Mouse (Mus musculus) layer of hippocampus, postnatal 14 days (tissue): ENCODE measurements around the gene Pex5l. TPM values are rescaled to one million over a fixed set of nuclear protein-coding genes. Genes with fewer than 3 reads are reported as not detected.

Experiments used
- DNase-seq, 2 experiments: peaks; one replicate each; pipeline ENCODE4 v3.0.0; 2021 to 2022; ENCODE audit warnings: low spot score in 2 of 2, mixed read lengths in 1 of 2
- total RNA-seq, 2 experiments: library from RNA; stranded (reverse); gene quantifications; 2 replicates each; pipeline ENCODE4 v1.2.3; 2021

Gene Pex5l
- total RNA-seq, 2 experiments from 2014 or later: 177 to 230 TPM

DNA sequence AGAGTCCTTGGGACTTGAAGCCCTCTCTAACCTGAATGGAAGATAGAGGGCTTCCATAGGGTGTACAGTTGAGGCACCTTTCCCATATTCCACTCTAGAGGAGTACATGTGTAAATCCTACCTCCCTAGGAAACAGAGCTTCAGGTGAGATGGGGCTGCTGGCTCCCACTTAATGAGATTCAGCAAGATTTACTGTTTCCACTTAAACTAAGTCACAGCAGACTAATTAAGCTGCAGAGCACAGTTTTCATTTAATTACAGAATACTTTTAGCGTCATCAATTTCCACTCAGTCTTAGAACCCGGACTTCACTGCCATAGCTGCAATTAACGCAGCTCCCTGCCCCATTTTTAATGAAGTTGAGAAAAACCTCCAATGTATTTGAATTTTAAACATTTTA, 181.6 kb downstream of the Pex5l start:
- DNase-seq: no peak

DNA sequence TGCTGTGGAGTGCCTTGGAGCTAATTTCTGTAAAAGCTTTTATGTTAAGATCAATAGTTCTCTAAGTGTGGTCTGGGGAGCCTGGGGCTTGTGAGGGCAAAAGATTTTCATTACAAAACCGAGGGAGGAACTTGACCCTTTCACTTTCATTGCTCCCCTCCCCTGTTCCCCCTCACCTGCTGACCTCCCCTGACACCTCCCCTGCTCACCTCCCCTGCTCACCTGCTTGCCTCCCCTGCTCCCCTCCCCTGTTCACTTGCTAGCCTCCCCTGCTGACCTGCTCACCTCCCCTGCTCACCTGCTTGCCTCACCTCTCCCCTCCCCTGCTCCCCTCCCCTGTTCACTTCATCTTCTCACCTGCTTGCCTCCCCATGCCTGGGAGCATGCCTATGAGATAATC, 191.7 kb downstream of the Pex5l start:
- no peak for DNase-seq

DNA sequence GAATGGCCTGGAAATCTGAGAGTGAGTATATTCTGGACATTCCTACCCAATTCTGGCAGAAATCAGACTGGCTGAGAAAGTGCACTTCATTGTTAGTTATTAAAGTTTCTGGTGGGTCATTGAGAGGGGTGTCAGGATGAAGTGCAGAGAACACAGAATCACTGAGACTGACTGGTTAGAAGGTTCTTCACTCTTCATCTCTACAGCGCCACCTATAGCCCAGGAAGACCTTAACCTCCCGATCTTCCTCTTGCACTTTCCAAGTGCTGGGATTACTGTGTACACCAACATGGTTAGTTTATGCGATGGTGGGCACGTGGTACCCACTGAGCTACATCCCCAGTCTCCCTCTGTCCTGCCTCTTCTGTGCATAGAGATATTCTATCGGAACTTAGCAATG, 195.6 kb downstream of the Pex5l start:
- DNase-seq: no peak

DNA sequence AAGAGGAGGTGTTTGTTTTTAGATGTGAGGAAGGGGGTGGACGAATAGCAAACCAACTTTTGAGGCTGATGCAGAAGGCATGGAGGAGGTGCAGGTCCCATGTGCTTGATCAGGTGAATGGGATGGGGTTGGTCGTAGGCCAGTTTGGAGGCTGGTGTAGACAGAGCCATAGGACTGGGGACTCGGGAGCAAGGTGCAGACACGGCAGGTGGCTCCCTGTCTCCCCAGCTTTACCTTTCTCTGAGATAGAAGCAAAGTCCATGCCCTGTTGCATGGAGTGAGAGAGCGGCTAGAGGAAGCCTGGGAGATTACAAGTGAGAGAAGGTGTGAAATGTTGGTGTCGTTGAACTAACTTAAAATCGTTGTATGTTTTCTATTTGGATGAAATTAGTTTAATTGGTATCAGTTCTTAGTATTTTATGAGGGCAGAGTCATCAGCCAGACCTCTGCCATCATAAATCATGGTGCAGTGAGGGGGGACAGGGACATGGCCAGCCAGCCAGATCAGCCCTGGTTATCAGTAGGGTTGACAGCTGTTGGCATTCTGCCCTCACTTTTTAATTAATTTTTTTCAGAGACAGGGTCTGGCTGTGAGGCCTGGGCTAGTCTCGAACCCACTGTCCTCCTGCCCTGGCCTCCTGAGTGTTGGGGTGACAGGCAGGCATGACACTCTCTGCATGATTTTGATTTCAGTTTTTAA, 203.1 kb downstream of the Pex5l start:
- DNase-seq: no peak

DNA sequence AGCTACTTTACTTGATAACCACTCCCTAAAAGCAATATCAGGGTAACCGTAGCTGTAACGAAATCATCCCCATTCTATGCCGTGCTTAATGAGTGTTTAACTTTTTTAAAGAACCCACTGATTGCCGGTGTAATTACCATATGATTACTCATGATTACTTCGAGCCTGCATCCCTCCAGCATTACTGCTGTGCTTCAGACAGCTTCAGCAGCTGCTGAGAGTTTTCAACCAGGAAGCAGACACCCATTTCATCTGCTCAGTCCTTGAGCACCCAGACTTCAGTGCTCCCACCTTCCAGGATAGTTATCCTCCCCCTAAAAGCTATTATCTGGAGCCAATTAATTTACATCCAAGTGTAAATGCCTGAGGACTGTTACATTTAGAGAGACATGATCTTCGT, 218.9 kb downstream of the Pex5l start:
- no peak for DNase-seq

DNA sequence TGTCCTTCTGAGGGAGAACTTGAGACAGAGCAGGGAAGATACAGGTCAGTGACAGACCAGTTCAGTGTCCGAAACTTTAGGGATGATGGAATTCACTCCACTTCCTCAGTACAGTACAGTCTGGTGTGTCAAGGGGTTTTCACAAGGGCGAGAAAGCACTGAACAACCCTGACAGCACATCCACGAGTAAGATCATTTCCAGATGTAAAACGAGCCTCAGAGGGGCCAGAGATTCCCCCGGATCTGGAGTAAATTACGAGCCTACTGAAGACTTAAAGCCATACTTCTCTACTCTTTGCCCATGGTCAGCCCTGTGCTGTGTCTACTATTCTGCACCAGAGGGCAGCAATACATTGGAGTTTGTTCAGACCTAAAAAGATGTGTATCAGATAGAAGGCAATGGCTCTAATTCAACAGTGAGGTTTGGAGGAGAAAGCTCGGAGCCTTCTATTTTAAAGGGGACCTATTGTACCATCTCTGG, 232.9 kb downstream of the Pex5l start:
- peak; percentile 57 to 60 for DNase-seq

DNA sequence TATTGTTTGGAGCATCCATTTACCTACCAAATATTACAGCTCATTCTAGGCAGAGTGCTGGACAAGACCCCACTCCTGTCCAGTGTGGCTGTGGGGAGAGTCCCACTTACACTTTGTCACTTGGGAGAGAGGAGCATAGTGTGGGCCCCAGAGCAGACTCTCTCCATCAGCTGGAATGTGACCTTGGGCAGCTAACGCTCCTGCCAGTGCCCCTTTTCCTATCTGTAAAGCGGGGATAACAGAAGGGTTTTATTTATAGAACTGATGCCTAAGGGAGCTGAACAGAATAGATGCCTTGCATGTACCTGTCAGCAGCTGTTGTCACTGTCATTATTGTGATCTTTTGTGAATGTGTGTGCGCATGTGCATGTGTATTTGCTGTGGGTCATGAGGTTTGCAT, 234.6 kb downstream of the Pex5l start:
- no peak for DNase-seq

DNA sequence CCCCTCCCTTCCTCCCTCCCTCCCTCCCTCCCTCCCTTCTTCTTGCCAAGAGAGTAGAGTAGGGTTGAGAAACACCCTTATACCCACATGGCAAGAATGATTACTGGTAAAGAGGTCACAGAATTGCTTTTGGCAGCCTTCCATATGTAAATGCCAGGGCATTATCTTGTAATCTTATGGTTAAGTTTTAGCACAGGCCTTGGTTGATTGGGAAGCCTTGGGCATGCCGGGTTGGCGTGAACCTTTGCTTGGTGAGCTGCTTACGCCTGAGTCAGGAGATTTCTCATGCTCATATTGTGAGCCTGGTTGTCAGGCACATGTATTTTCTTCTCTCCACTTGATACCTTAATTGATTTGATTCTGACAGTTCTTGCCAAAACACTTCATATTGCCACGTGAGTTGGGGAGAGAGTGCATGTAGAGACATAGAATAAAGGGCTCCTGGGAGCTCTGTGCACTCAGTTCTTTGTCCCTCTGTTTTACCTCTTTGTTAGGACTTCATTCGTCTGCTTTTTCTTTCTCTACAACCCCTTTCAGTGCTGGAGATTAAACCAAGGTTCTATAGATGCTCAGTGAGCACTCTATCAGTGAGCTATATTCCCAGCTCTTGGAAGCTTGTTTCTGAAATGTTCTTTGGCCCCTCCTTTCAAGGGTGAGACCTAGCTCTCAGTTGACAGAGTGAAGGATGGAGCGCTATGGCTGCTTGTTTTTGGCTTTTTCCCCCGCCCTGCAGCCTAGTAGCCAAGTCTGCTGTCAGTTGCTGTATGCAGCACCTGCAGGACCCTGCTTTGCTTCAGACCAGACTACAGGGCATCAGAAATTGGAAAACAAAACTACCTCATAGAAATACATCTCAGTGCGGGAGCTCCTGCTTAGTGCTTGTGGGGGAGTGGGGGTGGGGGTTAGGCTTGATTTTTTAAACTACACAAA, 236.9 kb downstream of the Pex5l start:
- DNase-seq: no peak

DNA sequence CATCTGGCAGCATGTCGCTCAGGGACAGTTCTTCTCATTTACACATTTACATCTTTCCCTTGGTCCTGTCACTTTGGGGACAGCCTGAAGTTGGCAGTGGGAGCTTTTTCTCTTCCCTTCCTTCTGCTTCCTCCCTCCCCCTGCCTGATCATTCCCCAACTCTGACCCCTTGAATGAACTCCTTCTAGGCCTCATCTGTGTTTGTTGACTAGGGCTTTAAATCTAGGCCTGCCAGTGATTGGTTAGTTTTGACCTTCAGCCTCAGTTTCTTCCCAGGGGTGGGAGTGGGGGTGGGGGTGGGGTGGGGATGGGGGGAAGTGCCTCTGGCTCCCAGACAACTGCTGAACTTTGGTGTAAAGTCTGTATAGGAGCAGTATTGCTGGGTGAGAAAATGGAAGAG, 238.4 kb downstream of the Pex5l start:
- DNase-seq: no peak

DNA sequence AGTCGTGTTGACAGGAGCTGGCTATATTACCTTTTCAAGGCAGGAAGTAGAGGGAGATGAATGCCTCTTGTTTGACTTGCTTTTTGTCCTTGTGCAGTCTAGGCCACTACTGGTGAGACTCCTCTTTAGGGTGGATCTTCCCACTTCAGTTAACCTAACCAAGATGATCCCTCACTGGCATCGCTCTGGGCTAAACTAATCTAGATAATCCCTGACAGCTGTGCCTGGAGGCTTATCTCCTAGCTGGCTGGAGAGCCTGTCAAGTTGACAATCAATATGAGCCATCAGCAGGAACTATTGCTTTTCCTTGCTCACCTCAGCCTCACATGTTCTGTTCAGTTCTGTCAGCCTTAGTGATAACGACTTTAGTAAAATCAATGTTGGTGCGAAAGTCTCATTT, 239.6 kb downstream of the Pex5l start:
- no peak for DNase-seq
